Mouse (Mus musculus) lung, postnatal 4 days (tissue): ENCODE data around the gene Mpig6b.
"Not testable (repeated sequence)": the region's sequence is repeated elsewhere in the genome, so short reads cannot be mapped to it uniquely, and the experiment has no call there.

Source experiments
- DNase-seq, 2 experiments: peaks; one replicate each; pipeline ENCODE4 v3.0.0; 2021

The Mpig6b gene

GRCm38 (mm10) chr17:35033703-35034102, 32.3 kb downstream of the Mpig6b start:
- DNase-seq = not testable (repeated sequence)

- DNase-seq = peak in 1 of 2 experiments; percentile 19
These were observed 33.6 kb downstream of the Mpig6b start for GRCm38 (mm10) chr17:35032323-35032870.

DNA sequence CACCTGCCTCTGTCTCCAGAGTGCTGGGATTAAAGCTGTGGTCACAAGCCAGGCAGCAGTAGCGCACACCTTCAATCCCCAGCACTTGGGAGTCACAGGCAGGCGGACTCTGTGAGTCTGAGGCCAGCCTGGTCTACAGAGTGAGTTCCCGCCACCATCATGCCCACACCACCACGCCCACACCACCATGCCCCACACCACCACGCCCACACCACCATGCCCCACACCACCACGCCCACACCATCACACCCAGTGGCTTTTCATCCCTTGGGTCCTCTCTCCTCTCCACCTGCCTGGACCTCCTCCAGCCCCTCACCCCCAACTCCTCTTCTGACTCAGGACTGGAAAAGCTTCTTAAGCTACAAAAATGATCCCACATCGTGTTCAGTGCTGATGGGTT, 34.1 kb downstream of the Mpig6b start:
- peak in 1 of 2 experiments; percentile 18 for DNase-seq

DNA sequence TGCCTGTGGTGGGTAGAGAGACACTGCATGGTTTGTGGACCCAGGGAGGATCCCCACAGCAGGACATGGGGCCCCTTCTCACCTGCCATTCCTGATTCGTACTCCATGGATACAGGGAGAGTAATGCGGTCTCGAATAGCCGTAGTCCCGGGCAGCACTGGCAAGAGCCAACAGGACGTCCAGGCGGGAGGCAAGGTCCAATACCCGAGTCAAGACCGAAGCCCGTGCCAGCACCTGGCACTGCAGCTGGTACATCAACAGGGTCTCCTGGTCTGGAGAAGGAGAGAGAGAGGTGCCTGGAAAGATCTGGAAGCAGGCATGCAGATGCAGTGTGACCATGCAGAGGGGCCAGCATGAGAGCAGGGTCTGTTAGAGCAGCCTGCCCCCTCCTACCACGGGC, 34.7 kb downstream of the Mpig6b start:
- no peak for DNase-seq

DNA sequence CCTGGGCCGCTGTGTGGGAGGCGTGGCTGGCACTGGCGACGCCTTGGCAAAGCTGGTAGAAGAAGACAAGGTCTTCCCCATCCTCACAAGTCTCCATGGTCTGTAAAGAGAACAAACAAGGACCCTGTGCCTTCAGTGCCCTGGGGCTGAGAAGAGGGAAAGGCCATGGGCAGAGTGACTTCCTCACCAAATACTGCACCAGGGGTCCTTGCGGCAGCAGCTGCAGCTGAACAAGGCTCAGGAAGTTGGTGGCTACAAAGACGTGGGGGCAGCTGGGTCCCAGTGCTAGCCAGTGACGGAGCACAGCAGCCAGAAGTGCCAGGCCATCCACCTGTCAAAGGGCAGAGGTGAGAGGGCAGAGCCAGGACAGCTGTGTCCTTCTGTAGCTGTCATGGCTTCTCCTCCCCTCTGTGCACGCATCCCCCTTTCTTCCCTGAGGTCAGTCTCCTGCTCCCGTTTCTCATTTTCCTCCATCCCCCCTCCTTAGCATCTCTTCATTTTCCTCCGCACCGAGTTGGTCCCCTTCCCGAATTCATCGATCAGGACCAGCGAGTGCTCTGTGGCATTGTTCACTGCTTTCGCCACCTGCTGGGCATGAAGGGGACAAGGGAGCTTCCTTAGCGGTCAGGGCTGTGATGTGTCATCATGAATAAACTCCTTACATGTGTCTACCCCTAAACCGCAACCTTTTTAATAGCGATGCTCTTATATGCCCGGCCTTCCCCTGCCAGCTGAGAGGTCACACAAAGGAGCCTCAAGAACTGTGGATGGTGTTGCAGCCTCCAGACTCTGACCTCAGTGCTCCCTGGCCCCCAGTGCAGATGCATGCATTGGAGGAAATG, 36.1 kb downstream of the Mpig6b start:
- DNase-seq = peak; percentile 28 to 36

- DNase-seq = no peak
These were observed 37.7 kb downstream of the Mpig6b start for GRCm38 (mm10) chr17:35028315-35028714.

DNA sequence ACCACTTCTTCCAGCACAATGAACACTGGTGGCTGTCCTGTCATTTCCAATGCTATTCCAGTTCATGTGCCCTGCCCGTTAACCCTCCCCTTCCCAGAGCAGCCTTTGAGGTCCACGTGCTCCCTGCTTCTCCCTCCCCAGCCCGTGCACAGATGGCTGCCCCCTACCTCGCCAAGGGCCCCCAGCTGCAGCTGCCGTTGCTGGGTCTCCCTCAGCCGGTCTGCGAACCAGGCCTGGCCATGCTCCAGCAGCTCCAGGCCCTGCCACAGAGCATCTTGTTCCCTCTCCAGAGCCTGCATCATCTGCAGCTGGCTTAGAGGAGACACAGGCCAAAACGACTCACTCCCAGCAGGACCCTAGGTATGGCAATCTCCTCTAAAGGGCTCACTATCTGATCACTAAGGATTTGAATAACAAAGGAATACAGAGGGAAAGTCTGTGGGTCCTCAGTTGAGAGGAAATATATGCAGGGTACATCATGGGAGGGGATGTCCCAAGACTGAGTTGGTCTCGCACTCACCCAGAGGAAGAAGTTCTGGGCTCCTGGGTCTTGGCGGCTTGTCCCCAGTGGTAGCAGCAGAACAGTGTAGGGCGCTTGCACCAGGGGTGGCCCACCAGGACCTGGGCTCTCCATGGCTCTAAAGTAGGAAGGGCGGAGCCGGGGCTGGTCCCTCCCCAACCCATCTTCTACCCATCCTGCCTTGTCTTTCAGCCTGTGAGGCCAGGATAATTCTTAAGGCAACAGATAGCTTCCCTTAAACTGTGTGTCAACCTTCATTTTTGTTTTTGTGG, 38.5 kb downstream of the Mpig6b start, which contains the start of gene Sapcd1:
Gene Sapcd1, minus strand, starts transcription at position 740 of the 792 bp plus-strand sequence.
- DNase-seq = peak in 1 of 2 experiments; percentile 52

DNA sequence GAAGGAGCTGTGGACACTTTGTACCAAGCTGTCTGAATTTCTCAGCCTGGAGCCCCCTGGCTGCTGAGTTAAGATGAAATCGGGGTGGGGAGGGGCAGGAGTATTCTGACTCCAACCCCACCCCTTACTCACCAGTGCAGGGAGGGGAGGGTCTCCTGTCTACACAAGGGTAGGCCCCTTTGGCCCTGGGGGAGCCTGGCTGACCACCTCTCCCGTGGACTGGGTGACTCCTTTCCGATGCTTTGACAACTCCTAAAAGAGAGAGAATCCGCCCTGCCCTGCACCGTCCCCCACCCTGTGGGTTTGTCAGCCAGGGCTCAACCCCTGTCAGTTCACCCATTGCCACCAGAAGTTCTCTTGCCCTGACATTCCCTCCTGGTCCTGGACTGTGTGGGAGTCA, 39.8 kb downstream of the Mpig6b start:
- peak in 1 of 2 experiments; percentile 17 for DNase-seq

- peak; percentile 49 to 58 for DNase-seq
These were observed 41.1 kb downstream of the Mpig6b start for GRCm38 (mm10) chr17:35024691-35025488.

GRCm38 (mm10) chr17:35024261-35024660, 41.7 kb downstream of the Mpig6b start:
- peak in 1 of 2 experiments; percentile 18 for DNase-seq

GRCm38 (mm10) chr17:35023756-35024155, 42.2 kb downstream of the Mpig6b start:
- DNase-seq = peak in 1 of 2 experiments; percentile 23

GRCm38 (mm10) chr17:35023221-35023620, 42.8 kb downstream of the Mpig6b start:
- no peak for DNase-seq

GRCm38 (mm10) chr17:35022541-35023060, 43.4 kb downstream of the Mpig6b start:
- DNase-seq = no peak

DNA sequence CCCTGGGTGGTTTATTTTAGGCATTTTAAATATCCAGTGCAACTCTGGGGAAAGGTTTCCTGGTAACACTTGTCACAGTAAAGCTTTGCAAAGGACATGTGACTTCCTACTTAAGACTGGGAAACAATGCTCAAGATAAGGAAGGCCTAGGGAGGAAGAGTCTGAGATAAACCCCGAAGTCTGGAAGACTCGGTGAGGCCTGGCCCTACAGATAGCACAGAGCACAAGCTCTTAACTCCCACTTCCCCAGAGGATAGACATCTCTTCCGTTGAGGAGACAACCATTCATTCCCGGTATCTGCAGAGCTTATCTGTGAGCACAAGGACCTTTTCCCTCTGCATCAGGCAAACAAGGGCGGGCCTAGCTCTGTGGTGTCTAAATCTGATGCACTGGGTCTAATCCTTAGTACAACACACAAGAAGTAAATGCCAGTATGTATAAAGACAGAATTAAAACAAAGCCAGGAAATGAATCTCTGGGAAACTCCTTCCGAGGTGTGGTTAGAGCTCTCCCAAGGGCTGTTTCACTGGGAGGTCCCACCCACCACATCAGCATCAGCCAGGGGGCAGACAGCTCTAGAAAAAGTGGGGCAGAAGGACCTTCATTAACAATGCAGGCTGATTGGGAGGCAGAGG, 44.0 kb downstream of the Mpig6b start:
- DNase-seq = peak; percentile 54 to 72

DNA sequence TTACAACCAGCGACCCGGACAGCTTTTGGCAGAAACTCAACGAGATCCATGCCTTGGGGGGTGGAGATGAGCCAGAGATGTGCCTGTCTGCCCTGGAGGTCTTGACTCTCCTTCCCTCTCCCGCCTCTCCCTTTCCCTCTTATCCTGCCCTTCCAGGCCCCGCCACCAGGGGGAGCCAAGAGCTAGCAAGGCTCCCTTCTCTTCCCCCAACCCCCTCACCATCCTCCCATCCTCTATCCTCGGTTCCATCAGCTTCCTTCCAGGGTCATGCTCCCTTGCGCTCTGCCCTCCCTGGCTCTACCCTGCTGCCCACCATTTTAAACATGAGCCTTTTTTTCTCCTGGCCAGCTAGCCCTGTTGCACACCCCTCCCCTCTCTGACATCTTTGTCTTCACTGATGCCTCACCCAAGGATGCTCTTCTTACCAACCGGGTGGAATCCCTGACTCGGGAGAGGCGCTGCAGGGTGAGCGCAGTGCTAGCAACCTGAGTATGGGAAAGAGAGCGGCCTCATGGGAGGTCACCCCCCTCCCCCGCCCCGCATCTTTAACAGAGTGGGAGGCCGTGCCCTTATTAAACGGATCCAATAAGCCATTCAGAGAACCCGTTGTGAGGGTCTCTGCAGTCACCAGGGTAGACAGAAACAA, 44.7 kb downstream of the Mpig6b start:
- peak; percentile 85 to 92 for DNase-seq

GRCm38 (mm10) chr17:35020551-35020950, 45.4 kb downstream of the Mpig6b start:
- no peak for DNase-seq

GRCm38 (mm10) chr17:35019894-35020293, 46.1 kb downstream of the Mpig6b start:
- no peak for DNase-seq

GRCm38 (mm10) chr17:35018171-35018570, 47.8 kb downstream of the Mpig6b start:
- DNase-seq = no peak

DNA sequence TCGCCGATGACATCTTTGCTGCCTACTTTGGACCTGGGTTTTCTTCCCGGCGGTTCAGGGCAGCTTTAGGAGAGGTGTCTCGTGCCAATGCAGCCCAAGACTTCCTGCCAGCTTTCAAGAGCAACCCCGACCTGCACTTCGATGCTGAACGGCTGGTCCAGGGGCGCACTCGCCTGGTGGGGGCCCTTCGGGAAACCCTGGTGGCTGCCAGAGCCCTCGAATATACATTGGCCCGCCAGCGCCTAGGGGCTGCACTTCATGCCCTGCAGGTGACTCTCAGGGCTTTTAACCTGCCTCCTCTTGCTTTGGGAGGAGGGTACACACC, 48.3 kb downstream of the Mpig6b start:
- no peak for DNase-seq

DNA sequence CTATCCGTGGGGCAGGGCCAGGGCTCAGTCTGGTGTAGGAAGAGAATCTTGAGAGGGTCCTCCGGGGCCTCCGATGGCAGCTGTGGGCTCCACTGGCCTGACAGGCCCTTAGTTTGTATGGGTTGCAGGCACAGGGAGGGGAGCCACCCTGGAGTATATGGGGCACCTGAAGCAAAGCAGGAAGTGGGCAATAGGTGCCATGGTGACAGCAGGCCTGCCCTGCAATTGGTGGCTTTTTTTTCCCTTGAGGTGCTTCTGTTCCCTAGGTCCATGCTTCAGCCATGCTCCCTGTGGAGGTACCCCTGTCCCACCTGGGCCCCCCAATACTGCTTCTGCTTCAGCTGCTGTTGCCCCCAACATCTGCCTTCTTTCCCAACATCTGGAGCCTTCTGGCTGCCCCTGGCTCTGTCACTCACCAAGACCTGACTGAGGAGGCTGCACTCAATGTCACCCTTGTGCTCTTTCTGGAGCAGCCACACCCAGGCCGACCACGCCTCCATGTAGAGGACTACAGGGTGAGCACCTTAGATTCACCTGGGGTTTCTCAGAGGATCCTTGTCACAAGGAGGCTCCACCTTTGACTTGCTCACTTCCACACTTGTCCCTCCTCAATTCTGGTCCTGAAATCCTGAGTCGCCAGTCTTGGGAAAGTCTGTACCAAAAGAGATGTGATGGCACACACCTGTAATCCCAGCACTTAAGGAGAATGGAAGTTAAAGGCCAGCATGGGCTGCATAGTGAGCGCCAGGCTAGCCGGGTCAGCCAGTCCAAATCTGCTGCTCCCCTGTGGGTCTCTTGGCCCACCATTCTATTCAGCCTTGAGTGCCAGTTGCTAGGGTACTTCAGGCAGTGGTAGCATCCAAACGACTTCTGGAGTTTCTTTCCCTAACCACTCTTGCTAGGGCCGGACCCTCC, 48.9 kb downstream of the Mpig6b start:
- no peak for DNase-seq
